Mouse (Mus musculus): ENCODE results near the gene Rab11fip4. TPM values are rescaled to one million over a fixed set of nuclear protein-coding genes. Genes with fewer than 3 reads are reported as not detected.

Gene Rab11fip4
- polyA plus RNA-seq, 1 experiment = 0.25 TPM

- H3K4me3 ChIP-seq (ENCODE audit: insufficient read depth, low read length) = no peak overlapping the region
- TF ChIP-seq POLR2A (IDR thresholded peaks at IDR 0.05; ENCODE audit: low read depth, low read length) (no peak), CTCF (IDR thresholded peaks at IDR 0.05; ENCODE audit: borderline replicate concordance, insufficient read depth, low read length) (no peak)
- H3K4me1 ChIP-seq (ENCODE audit: control insufficient read depth, insufficient read depth, low read length) = peaks cover 27% of the 10 kb centered on the region
- H3K27ac ChIP-seq (ENCODE audit: insufficient read depth, low read length) = peak overlapping the region; percentile 94
These were observed 147.0 kb downstream of the Rab11fip4 start for GRCm38 (mm10) chr11:79737865-79738502.

GRCm38 (mm10) chr11:79738725-79739558 is 147.9 kb downstream of the Rab11fip4 start:
- H3K4me3 ChIP-seq (ENCODE audit: insufficient read depth, low read length) = no peak overlapping the region
- peak overlapping the region; percentile 94 for H3K27ac ChIP-seq (ENCODE audit: insufficient read depth, low read length)
- TF ChIP-seq POLR2A (IDR thresholded peaks at IDR 0.05; ENCODE audit: low read depth, low read length) = peak; percentile 8; the same call in 1 of the 2 replicates
- no peak for TF ChIP-seq CTCF (IDR thresholded peaks at IDR 0.05; ENCODE audit: borderline replicate concordance, insufficient read depth, low read length)
- H3K4me1 ChIP-seq (ENCODE audit: control insufficient read depth, insufficient read depth, low read length) = peaks cover 27% of the 10 kb centered on the region

GRCm38 (mm10) chr11:79740740-79741512 is 149.9 kb downstream of the Rab11fip4 start:
- TF ChIP-seq POLR2A (IDR thresholded peaks at IDR 0.05; ENCODE audit: low read depth, low read length) (no peak), CTCF (IDR thresholded peaks at IDR 0.05; ENCODE audit: borderline replicate concordance, insufficient read depth, low read length) (no peak)

GRCm38 (mm10) chr11:79746552-79747102 is 155.6 kb downstream of the Rab11fip4 start:
- Histone ChIP-seq H3K27ac (ENCODE audit: insufficient read depth, low read length) (no peak overlapping the region), H3K4me1 (ENCODE audit: control insufficient read depth, insufficient read depth, low read length) (peaks cover 2% of the 10 kb centered on the region; the same call in 1 of the 2 replicates), H3K4me3 (ENCODE audit: insufficient read depth, low read length) (no peak overlapping the region)
- TF ChIP-seq CTCF (IDR thresholded peaks at IDR 0.05; ENCODE audit: borderline replicate concordance, insufficient read depth, low read length) (no peak), POLR2A (IDR thresholded peaks at IDR 0.05; ENCODE audit: low read depth, low read length) (no peak)

More at GRCm38 (mm10) chr11:79740740-79741512, 149.9 kb downstream of the Rab11fip4 start:
- Histone ChIP-seq H3K4me3 (ENCODE audit: insufficient read depth, low read length) (no peak overlapping the region), H3K4me1 (ENCODE audit: control insufficient read depth, insufficient read depth, low read length) (peaks cover 24% of the 10 kb centered on the region), H3K27ac (ENCODE audit: insufficient read depth, low read length) (no peak overlapping the region)

Other genes with a start within 250 kb of the Rab11fip4 start
- not detected in 2 replicates for gene Omg, start 87.1 kb upstream of the Rab11fip4 start, polyA plus RNA-seq (2011; ENCODE audit: insufficient read length, low read depth, missing spikeins)
- 0.43 and 1.4 TPM in 2 replicates for gene Evi2b, start 67.5 kb upstream of the Rab11fip4 start, polyA plus RNA-seq (2011; ENCODE audit: insufficient read length, low read depth, missing spikeins)
- gene Evi2, start 60.6 kb upstream of the Rab11fip4 start, polyA plus RNA-seq (2011; ENCODE audit: insufficient read length, low read depth, missing spikeins) = not detected in 2 replicates
- 3.3 and 4.2 TPM in 2 replicates for gene Evi2a, start 60.6 kb upstream of the Rab11fip4 start, polyA plus RNA-seq (2011; ENCODE audit: insufficient read length, low read depth, missing spikeins)

Data from embryonic fibroblast, embryonic 13.5 days (primary cell).